Mouse (Mus musculus): ENCODE results near the gene Rgs8. TPM values are rescaled to one million over a fixed set of nuclear protein-coding genes. Genes with fewer than 3 reads are reported as not detected.

Gene Rgs8
- not detected in 2 replicates for polyA plus RNA-seq (2012; ENCODE audit: insufficient read depth, insufficient read length, low replicate concordance, missing spikeins)

DNA sequence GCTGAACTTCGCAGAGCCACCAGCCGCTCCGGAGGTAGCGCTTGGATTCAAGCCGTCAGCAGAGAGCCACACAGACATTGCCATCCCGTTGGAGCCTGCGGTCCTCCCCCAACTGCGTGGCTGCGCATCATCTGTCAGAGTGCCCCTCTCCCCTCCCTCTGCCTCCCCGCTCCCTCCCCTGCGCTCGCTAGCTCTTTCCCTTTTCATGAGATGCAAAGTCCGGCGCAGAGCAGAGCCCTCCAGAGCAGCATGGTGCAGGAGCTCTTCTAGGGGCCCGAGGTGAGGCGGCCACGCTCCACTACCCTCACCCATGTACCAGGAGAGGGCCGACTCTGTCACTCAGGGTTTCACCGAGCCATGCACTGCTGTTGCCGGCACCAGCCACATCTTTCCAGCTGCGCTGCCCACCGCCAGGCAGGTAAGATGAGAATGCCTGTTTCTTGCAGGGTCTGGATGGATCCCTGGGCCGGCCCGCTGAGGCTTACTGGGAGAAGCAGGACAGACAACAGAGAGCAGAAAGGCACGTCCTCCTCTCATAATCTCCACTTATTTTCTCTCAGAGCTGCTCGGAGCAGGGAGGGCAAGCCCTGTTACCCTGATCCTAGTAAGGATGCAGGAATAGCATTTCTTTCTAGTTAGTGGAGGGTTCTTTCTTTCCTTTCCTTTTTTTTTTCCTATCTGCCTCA, at the start of gene Rgs8:
Rgs8 (plus strand) TSS at position 88 of the 686 bp plus-strand sequence.
- Histone ChIP-seq H3K4me3 (ENCODE audit: insufficient read depth, low read depth, low read length) (peak within 1 kb of the TSS; percentile 45), H3K4me1 (ENCODE audit: control insufficient read depth, insufficient read depth, low read length) (peaks cover 10% of the 10 kb centered on the region), H3K27ac (ENCODE audit: insufficient read depth, low read depth, low read length) (no peak within 1 kb of the TSS)
- 6% methylated on average over 26 of the region's 26 CpGs for WGBS
- TF ChIP-seq POLR2A (IDR thresholded peaks at IDR 0.05; ENCODE audit: insufficient read depth, low read depth, low read length) (no peak), CTCF (IDR thresholded peaks at IDR 0.05; ENCODE audit: insufficient read depth, low read depth, low read length) (no peak)

DNA sequence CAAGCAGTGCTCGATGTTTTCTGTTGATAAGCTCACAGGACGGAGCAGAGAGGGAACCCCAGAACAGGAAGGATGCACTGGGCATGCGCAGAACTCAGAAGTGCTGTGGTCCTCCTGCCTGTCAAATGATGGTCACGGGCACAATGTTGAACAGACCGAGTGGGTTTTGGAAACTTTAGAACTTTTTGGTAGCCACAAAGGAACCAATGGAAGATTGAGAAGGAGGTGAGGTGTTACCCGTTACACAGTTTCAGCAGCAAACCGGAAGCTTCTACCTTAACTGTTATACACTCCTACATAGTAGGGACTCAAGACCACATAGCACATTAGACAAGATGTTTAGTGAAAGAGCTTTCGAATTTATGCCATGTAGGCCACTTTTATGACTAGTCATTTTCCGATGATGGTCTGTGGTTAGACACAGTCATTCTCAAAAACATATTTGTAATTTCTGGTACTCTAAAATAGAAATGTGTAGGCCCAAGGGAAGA, 35.4 kb upstream of the Rgs8 start:
- Histone ChIP-seq H3K27ac (ENCODE audit: insufficient read depth, low read depth, low read length) (no peak overlapping the region), H3K4me3 (ENCODE audit: insufficient read depth, low read depth, low read length) (no peak overlapping the region), H3K4me1 (ENCODE audit: control insufficient read depth, insufficient read depth, low read length) (no peaks in the 10 kb centered on the region)
- TF ChIP-seq CTCF (IDR thresholded peaks at IDR 0.05; ENCODE audit: insufficient read depth, low read depth, low read length), result no peak
- TF ChIP-seq POLR2A (IDR thresholded peaks at IDR 0.05; ENCODE audit: insufficient read depth, low read depth, low read length), result no peak
- 95% methylated on average over 9 of the region's 9 CpGs for WGBS

DNA sequence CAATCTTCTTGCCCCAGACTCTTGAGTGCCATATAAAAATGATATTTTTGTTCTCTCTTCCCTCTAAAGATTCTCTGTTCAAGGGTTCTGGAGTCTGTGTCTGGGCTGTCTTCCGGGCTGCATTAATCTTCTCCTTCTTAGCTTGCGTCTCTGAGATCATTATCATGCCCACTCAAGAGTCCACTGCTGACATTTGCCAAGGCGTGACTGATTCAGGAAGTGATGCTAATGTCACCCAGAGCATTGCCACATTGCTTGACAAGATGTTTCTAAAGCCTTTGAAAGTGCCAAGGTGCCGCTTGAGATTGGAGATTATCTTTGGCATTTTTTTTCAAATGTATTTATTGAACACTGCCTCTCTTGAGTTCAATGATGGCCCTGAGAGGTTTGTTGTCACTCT, 29.8 kb upstream of the Rgs8 start:
- no peak overlapping the region for H3K27ac ChIP-seq (ENCODE audit: insufficient read depth, low read depth, low read length)
- WGBS, result 92% methylated on average over 4 of the region's 4 CpGs
- TF ChIP-seq CTCF (IDR thresholded peaks at IDR 0.05; ENCODE audit: insufficient read depth, low read depth, low read length), result no peak
- no peak for TF ChIP-seq POLR2A (IDR thresholded peaks at IDR 0.05; ENCODE audit: insufficient read depth, low read depth, low read length)

DNA sequence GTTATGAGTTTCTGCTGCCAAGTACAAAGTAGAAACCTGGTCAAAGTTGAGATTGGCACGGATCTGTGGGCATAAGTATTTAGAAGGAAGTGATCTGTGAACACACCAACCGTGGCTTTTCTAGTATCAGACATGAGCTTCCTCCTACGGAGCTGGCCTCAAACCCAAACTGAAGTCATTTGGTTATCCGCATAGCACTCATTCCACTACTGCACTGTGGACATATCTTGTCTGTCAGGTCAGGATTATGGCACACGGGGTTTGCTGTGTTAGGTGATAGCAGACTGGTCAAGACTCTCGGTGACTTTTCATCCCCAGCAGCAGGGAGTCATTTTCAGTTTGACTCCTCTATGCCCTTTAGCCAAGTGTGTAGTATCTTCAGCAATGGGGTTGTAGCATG, 20.1 kb upstream of the Rgs8 start:
- Histone ChIP-seq H3K27ac (ENCODE audit: insufficient read depth, low read depth, low read length) (no peak overlapping the region), H3K4me3 (ENCODE audit: insufficient read depth, low read depth, low read length) (no peak overlapping the region), H3K4me1 (ENCODE audit: control insufficient read depth, insufficient read depth, low read length) (no peaks in the 10 kb centered on the region)
- TF ChIP-seq CTCF (IDR thresholded peaks at IDR 0.05; ENCODE audit: insufficient read depth, low read depth, low read length) (no peak), POLR2A (IDR thresholded peaks at IDR 0.05; ENCODE audit: insufficient read depth, low read depth, low read length) (no peak)
- 95% methylated on average over 6 of the region's 6 CpGs for WGBS

More for the DNA sequence above, 29.8 kb upstream of the Rgs8 start:
- H3K4me3 ChIP-seq (ENCODE audit: insufficient read depth, low read depth, low read length), result no peak overlapping the region
- H3K4me1 ChIP-seq (ENCODE audit: control insufficient read depth, insufficient read depth, low read length), result 0 out of 2 replicates have a peak, but pooled peaks cover 2% of the 10 kb centered on the region

DNA sequence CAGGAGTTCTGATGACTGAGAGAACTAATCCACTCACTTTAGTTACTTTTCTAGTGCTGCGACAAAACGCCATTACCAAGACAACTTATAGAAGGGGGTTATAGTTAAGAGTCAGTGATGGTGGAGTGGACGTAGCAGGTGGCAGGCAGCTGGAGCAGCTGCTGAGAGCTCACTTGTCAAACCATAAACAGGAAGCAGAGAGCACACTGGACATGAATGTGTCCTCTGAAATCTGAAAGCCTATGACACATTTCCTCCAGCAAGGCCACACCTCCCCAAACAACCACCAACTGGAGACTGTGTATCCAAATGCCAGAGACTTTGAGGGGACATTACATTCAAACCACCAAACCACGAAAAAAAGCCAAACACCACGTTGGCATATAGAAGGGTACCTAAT, 17.8 kb upstream of the Rgs8 start:
- no peaks in the 10 kb centered on the region for H3K4me1 ChIP-seq (ENCODE audit: control insufficient read depth, insufficient read depth, low read length)
- WGBS, result 77% methylated on average over 5 of the region's 5 CpGs
- H3K27ac ChIP-seq (ENCODE audit: insufficient read depth, low read depth, low read length), result no peak overlapping the region
- TF ChIP-seq POLR2A (IDR thresholded peaks at IDR 0.05; ENCODE audit: insufficient read depth, low read depth, low read length) (no peak), CTCF (IDR thresholded peaks at IDR 0.05; ENCODE audit: insufficient read depth, low read depth, low read length) (no peak)
- H3K4me3 ChIP-seq (ENCODE audit: insufficient read depth, low read depth, low read length), result no peak overlapping the region

DNA sequence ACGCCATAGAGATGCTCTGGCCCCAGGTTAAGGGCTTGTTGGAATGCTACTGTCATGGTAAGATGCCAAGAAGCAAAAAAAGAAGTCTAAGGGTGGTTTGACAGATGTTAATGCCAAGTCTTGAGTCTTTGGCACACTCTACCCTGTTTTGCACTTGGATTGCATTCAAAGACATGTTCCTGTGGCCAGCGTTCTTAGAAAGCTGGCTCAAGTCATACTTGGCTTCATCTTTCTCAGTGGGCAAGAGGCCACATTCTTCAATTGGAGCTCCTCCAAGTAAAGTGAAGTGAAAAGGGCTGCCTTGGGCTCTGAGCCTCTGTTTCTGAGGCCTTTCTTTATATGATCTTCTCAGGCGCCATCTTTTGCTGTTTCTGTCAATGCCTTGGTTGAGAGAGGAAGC, 17.3 kb upstream of the Rgs8 start:
- Histone ChIP-seq H3K4me1 (ENCODE audit: control insufficient read depth, insufficient read depth, low read length) (no peaks in the 10 kb centered on the region), H3K27ac (ENCODE audit: insufficient read depth, low read depth, low read length) (no peak overlapping the region), H3K4me3 (ENCODE audit: insufficient read depth, low read depth, low read length) (no peak overlapping the region)
- no peak for TF ChIP-seq POLR2A (IDR thresholded peaks at IDR 0.05; ENCODE audit: insufficient read depth, low read depth, low read length)
- 66% methylated on average over 3 of the region's 3 CpGs for WGBS

DNA sequence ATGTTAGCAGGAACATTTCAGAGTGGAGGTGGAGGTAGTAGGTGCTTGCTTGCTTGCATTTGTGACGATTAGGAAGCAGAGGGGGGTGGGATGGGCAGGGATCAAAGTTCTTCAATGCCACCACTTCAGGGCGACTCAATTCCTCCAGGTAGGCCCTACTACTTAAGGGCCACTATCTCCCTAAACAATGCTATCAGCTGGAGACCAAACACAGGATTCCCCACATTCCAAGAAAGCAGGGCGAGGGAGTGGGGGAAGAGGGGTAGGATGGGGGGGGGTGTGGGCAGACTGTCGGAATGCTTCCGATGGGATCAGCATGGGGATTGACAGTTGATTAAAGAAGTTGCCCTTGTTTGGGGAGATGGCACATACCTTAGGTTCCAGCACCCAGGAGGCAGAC, 16.0 kb upstream of the Rgs8 start:
- TF ChIP-seq CTCF (IDR thresholded peaks at IDR 0.05; ENCODE audit: insufficient read depth, low read depth, low read length) (no peak), POLR2A (IDR thresholded peaks at IDR 0.05; ENCODE audit: insufficient read depth, low read depth, low read length) (no peak)
- WGBS, result 92% methylated on average over 5 of the region's 5 CpGs
- Histone ChIP-seq H3K4me3 (ENCODE audit: insufficient read depth, low read depth, low read length) (no peak overlapping the region), H3K27ac (ENCODE audit: insufficient read depth, low read depth, low read length) (no peak overlapping the region), H3K4me1 (ENCODE audit: control insufficient read depth, insufficient read depth, low read length) (peaks cover 8% of the 10 kb centered on the region)

DNA sequence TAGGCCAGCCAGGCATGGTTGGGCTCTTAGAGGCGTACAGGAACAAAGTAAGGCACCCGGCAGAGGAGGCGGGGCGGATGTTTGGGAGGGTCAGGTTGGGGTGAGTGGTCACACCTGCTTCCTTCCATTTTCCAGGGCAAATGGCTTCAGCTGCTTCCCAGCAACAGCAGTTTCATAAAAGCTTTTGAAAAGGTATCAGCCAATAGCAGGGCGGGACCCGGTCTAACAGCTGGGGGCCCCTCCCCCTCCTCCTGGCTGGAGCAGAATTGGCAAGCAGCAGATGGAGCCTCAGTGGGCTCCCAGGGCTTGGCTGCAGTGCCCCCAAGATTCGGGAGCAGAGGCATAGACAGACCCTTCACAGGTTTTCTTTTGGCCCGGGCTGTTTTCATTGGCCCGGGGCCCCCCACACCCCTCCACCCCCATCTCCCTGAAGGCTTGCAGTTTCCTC, 11.3 kb upstream of the Rgs8 start:
- Histone ChIP-seq H3K27ac (ENCODE audit: insufficient read depth, low read depth, low read length) (no peak overlapping the region), H3K4me1 (ENCODE audit: control insufficient read depth, insufficient read depth, low read length) (peaks cover 16% of the 10 kb centered on the region), H3K4me3 (ENCODE audit: insufficient read depth, low read depth, low read length) (no peak overlapping the region)
- WGBS, result 11% methylated on average over 9 of the region's 9 CpGs
- TF ChIP-seq CTCF (IDR thresholded peaks at IDR 0.05; ENCODE audit: insufficient read depth, low read depth, low read length) (no peak), POLR2A (IDR thresholded peaks at IDR 0.05; ENCODE audit: insufficient read depth, low read depth, low read length) (no peak)

DNA sequence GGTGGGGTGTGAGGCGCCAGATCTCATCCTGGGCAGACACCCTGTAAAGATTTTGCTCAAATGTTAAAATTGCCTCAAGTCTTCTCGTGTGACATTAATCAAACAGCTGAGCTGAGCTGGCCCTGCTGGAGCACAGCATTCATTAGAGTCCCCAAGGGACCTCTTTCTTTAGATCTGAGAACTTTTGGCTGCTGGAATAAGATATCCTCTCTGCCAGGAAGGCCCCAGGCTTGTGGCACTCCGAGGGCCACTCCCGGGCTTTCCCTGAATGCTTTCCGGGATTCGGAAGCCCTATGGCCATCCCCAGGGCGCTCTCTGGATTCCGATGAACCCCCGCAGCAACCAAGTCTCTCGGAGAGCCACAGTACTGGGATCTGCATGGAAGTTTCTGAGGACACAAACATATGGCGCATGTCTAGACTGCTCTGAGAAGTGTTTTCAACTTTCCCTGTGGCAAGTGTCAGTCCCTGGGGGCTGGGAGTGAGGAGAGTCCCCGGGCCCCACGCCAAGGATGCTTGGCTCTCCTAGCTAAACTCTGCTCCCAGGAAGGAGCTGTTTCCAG, 10.8 kb upstream of the Rgs8 start:
- no peak overlapping the region for H3K4me3 ChIP-seq (ENCODE audit: insufficient read depth, low read depth, low read length)
- no peak overlapping the region for H3K27ac ChIP-seq (ENCODE audit: insufficient read depth, low read depth, low read length)
- peaks cover 16% of the 10 kb centered on the region for H3K4me1 ChIP-seq (ENCODE audit: control insufficient read depth, insufficient read depth, low read length)
- TF ChIP-seq POLR2A (IDR thresholded peaks at IDR 0.05; ENCODE audit: insufficient read depth, low read depth, low read length) (no peak), CTCF (IDR thresholded peaks at IDR 0.05; ENCODE audit: insufficient read depth, low read depth, low read length) (no peak)
- WGBS, result 11% methylated on average over 13 of the region's 13 CpGs
